Mouse (Mus musculus) mature B cell (primary cell): ENCODE measurements around the gene Tnk1.
"Not testable (repeated sequence)": the region's sequence is repeated elsewhere in the genome, so short reads cannot be mapped to it uniquely, and the experiment has no call there.

Experiments
- in situ Hi-C: fragments of 300-500 bp; cut with MboI; formaldehyde crosslinking; loops from 2 replicates; pipeline ENCODE4 v1.14.3; 2019

The Tnk1 gene

GRCm38 (mm10) chr11:69878952-69879351 is 20.4 kb upstream of the Tnk1 start:
- in situ Hi-C loops: loop anchor here (5.0 kb wide), 1 partner anchor 122 kb away; the partner anchor contains the start of gene Polr2a

- in situ Hi-C loops: loop anchor here (5.0 kb wide), 1 partner anchor 121 kb away; the partner anchor contains the start of gene Polr2a
Observed at GRCm38 (mm10) chr11:69878399-69878798, 19.9 kb upstream of the Tnk1 start.

GRCm38 (mm10) chr11:69877878-69878277 is 19.3 kb upstream of the Tnk1 start, which contains the start of gene Tmem95:
Gene Tmem95 (minus strand): TSS chr11:69878018.
- in situ Hi-C loops: loop anchor here (5.0 kb wide), 1 partner anchor 121 kb away; the partner anchor contains the start of gene Polr2a

- in situ Hi-C loops: loop anchor here (5.0 kb wide), 1 partner anchor 120 kb away; the partner anchor contains the start of gene Polr2a
Observed at GRCm38 (mm10) chr11:69876867-69877266, 18.3 kb upstream of the Tnk1 start.

- in situ Hi-C loops: loop anchor here (5.0 kb wide), 1 partner anchor 119 kb away; the partner anchor contains the start of gene Polr2a
Observed at GRCm38 (mm10) chr11:69876186-69876585, 17.7 kb upstream of the Tnk1 start.

GRCm38 (mm10) chr11:69872451-69872850 is 13.9 kb upstream of the Tnk1 start:
- in situ Hi-C loops: no loop called here

GRCm38 (mm10) chr11:69871822-69872221 is 13.3 kb upstream of the Tnk1 start:
- in situ Hi-C loops: no loop called here

GRCm38 (mm10) chr11:69870289-69871069 is 11.9 kb upstream of the Tnk1 start:
- in situ Hi-C loops: no loop called here

- in situ Hi-C loops: no loop called here
Observed at GRCm38 (mm10) chr11:69867335-69867734, 8.8 kb upstream of the Tnk1 start.

- in situ Hi-C loops: no loop called here
Observed at GRCm38 (mm10) chr11:69865561-69865960, 7.0 kb upstream of the Tnk1 start.

GRCm38 (mm10) chr11:69864138-69864860 is 5.8 kb upstream of the Tnk1 start:
- in situ Hi-C loops: no loop called here

- in situ Hi-C loops: not testable (repeated sequence)
Observed at GRCm38 (mm10) chr11:69863729-69864128, 5.2 kb upstream of the Tnk1 start.

- in situ Hi-C loops: no loop called here
Observed at GRCm38 (mm10) chr11:69855347-69855746, 3.2 kb downstream of the Tnk1 start.

GRCm38 (mm10) chr11:69854680-69855079 is 3.9 kb downstream of the Tnk1 start:
- in situ Hi-C loops: no loop called here

- in situ Hi-C loops: no loop called here
Observed at GRCm38 (mm10) chr11:69853994-69854393, 4.5 kb downstream of the Tnk1 start.

GRCm38 (mm10) chr11:69850754-69851153 is 7.8 kb downstream of the Tnk1 start:
- in situ Hi-C loops: no loop called here

- in situ Hi-C loops: no loop called here
Observed at GRCm38 (mm10) chr11:69849884-69850283, 8.6 kb downstream of the Tnk1 start.

- in situ Hi-C loops: no loop called here
Observed at GRCm38 (mm10) chr11:69849128-69849527, 9.4 kb downstream of the Tnk1 start.

- in situ Hi-C loops: no loop called here
Observed at GRCm38 (mm10) chr11:69848021-69848420, 10.5 kb downstream of the Tnk1 start.

- in situ Hi-C loops: no loop called here
Observed at GRCm38 (mm10) chr11:69846738-69847688, 11.5 kb downstream of the Tnk1 start.

- in situ Hi-C loops: no loop called here
Observed at GRCm38 (mm10) chr11:69846198-69846680, 12.3 kb downstream of the Tnk1 start, which contains the start of gene Plscr3. Gene Plscr3 (plus strand): TSS chr11:69846376.
